Mouse (Mus musculus) embryonic facial prominence, embryonic 10.5 days (tissue): ENCODE results near the gene Slit3. TPM values are rescaled to one million over a fixed set of nuclear protein-coding genes. Genes with fewer than 3 reads are reported as not detected.

ENCODE experiments used
- DNase-seq: peaks from one replicate; pipeline ENCODE4 v3.0.0-alpha.2; 2017; ENCODE audit warnings: low spot score
- H3K27ac ChIP-seq: fragments of 300-500 bp; sonication (generic); replicated peaks from 2 replicates; pipeline ENCODE4 v1.5.1; 2016; ENCODE audit warnings: mild to moderate bottlenecking
- H3K27me3 ChIP-seq: fragments of 300-500 bp; sonication (generic); replicated peaks from 2 replicates; pipeline ENCODE4 v1.6.1; 2016; ENCODE audit warnings: low read depth, mild to moderate bottlenecking; ENCODE audit not compliant: poor library complexity, severe bottlenecking
- H3K36me3 ChIP-seq: fragments of 300-500 bp; sonication (generic); replicated peaks from 2 replicates; pipeline ENCODE4 v1.6.1; 2016; ENCODE audit warnings: mild to moderate bottlenecking, moderate library complexity
- H3K4me1 ChIP-seq: fragments of 300-500 bp; sonication (generic); 2 replicates; pipeline ENCODE4 v1.6.1; 2016
- H3K4me3 ChIP-seq: fragments of 300-500 bp; sonication (generic); 2 replicates; pipeline ENCODE4 v1.5.1; 2016; ENCODE audit warnings: mild to moderate bottlenecking, moderate library complexity
- H3K9me3 ChIP-seq: fragments of 300-500 bp; sonication (generic); 2 replicates; pipeline ENCODE4 v1.6.1; 2016; ENCODE audit warnings: mild to moderate bottlenecking
- WGBS: fragments of 180-500 bp; shearing (Covaris S2); methylation state at CpG from one replicate; pipeline ENCODE4 v1.1.7; 2016; 5-methylcytosine and 5-hydroxymethylcytosine counted together
- polyA plus RNA-seq: library from polyadenylated mRNA; unstranded; fragments of >200 nt; fragmentation: Nextera tagmentation; extraction: Ambion mirVana; gene quantifications from 2 replicates; pipeline ENCODE4 v1.2.1, GENCODE M21; 2016

Slit3 gene
- polyA plus RNA-seq, 1 experiment from 2014 or later = 12.6 TPM

GRCm38 (mm10) chr11:35638862-35639384 is 517.9 kb downstream of the Slit3 start:
- H3K27me3 ChIP-seq = no peaks in the 10 kb centered on the region; the same call in 1 of the 2 replicates
- H3K4me3 ChIP-seq = no peak overlapping the region
- peak overlapping the region; percentile 31; the same call in 1 of the 2 replicates for H3K27ac ChIP-seq
- 11% methylated on average over 3 of the region's 3 CpGs for WGBS
- peaks cover 9% of the 10 kb centered on the region; the same call in 1 of the 2 replicates for H3K36me3 ChIP-seq
- no peaks in the 10 kb centered on the region for H3K9me3 ChIP-seq
- DNase-seq = peak; percentile 31
- peaks cover 50% of the 10 kb centered on the region for H3K4me1 ChIP-seq

GRCm38 (mm10) chr11:35639428-35639827 is 518.4 kb downstream of the Slit3 start:
- H3K9me3 ChIP-seq = no peaks in the 10 kb centered on the region
- peaks cover 5% of the 10 kb centered on the region; the same call in 1 of the 2 replicates for H3K36me3 ChIP-seq
- peaks cover 50% of the 10 kb centered on the region for H3K4me1 ChIP-seq
- peak; percentile 48 for DNase-seq
- peak overlapping the region; percentile 6; the same call in 1 of the 2 replicates for H3K4me3 ChIP-seq
- 22% methylated on average over 11 of the region's 11 CpGs for WGBS
- H3K27me3 ChIP-seq = no peaks in the 10 kb centered on the region
- peak overlapping the region; percentile 31; the same call in 1 of the 2 replicates for H3K27ac ChIP-seq

- no peak overlapping the region for H3K27ac ChIP-seq
- no peaks in the 10 kb centered on the region for H3K9me3 ChIP-seq
- H3K4me3 ChIP-seq = no peak overlapping the region
- H3K27me3 ChIP-seq = no peaks in the 10 kb centered on the region
- H3K36me3 ChIP-seq = peaks cover 21% of the 10 kb centered on the region
- peaks cover 15% of the 10 kb centered on the region for H3K4me1 ChIP-seq
- 86% methylated on average over 10 of the region's 10 CpGs for WGBS
- no peak for DNase-seq
Measured at GRCm38 (mm10) chr11:35651286-35651685, 530.3 kb downstream of the Slit3 start.

DNA sequence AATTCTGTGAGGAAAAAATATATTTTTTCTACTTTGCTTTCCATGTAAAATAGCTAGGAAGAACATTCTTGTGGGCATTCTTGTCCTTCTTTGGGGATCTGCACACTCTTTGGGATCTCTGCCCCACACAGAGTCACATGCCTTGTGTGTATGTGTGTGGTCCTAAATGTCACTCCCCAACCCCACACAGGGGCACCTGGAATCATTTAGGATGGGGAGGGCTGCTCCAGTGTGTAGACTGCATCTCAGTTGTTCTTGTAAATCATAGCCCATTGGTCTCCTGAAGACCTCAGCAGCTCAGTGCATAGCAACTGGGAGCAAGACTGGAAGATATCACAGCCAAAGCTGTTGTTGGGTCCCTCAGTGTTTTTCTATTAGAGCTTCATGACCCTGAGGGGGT is 534.8 kb downstream of the Slit3 start:
- H3K9me3 ChIP-seq = no peaks in the 10 kb centered on the region
- peak overlapping the region; percentile 32; the same call in 1 of the 2 replicates for H3K27ac ChIP-seq
- DNase-seq = peak; percentile 58
- H3K4me3 ChIP-seq = no peak overlapping the region
- peaks cover 20% of the 10 kb centered on the region for H3K36me3 ChIP-seq
- H3K27me3 ChIP-seq = no peaks in the 10 kb centered on the region
- H3K4me1 ChIP-seq = peaks cover 9% of the 10 kb centered on the region

- H3K27ac ChIP-seq = no peak overlapping the region
- no peak for DNase-seq
- no peaks in the 10 kb centered on the region for H3K9me3 ChIP-seq
- peaks cover 9% of the 10 kb centered on the region for H3K4me1 ChIP-seq
- no peaks in the 10 kb centered on the region for H3K27me3 ChIP-seq
- no peak overlapping the region for H3K4me3 ChIP-seq
- 92% methylated on average over 6 of the region's 6 CpGs for WGBS
- peaks cover 6% of the 10 kb centered on the region; the same call in 1 of the 2 replicates for H3K36me3 ChIP-seq
Measured at GRCm38 (mm10) chr11:35657582-35657981, 536.6 kb downstream of the Slit3 start.

DNA sequence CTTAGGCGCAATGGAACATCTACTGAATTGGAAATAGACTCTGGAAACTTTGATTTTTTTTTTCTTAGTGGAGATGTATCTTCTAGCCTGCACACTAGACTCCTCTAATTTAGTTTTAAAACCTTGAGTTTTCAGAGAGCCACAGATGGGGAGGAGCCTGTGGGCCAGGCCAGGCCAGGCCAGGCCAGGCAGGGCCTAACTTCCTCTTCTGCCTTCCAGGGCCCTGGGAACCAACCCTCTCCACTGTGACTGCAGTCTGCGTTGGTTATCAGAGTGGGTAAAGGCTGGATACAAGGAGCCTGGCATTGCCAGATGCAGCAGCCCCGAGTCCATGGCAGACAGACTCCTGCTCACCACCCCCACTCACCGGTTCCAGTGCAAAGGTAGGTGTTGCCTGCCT is 539.9 kb downstream of the Slit3 start:
- H3K27ac ChIP-seq = no peak overlapping the region
- WGBS = 87% methylated on average over 4 of the region's 4 CpGs
- peaks cover 25% of the 10 kb centered on the region for H3K27me3 ChIP-seq
- no peak overlapping the region for H3K4me3 ChIP-seq
- peaks cover 7% of the 10 kb centered on the region for H3K4me1 ChIP-seq
- peaks cover 3% of the 10 kb centered on the region; the same call in 1 of the 2 replicates for H3K36me3 ChIP-seq
- H3K9me3 ChIP-seq = no peaks in the 10 kb centered on the region
- DNase-seq = no peak

DNA sequence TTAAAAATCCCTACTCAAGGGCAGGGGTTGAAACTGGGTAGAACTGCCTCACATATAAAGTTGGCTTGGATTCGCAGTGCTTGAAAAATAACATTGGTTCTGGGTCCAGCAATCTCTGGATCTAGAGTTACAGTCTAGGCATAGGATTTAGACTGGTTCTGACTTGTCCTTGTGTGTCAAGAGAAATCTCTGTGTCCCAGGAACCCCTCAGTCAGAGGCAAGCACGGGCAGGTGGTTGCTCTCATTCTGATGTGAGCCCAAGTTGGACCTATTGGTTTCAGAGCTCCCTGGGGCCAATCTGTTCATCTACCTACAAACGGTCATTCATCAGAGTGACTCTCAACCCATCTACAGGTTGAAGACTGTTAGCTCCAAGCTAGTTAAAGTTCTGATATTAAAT is 541.9 kb downstream of the Slit3 start:
- peaks cover 3% of the 10 kb centered on the region; the same call in 1 of the 2 replicates for H3K36me3 ChIP-seq
- no peak for DNase-seq
- 89% methylated on average over 3 of the region's 3 CpGs for WGBS

DNA sequence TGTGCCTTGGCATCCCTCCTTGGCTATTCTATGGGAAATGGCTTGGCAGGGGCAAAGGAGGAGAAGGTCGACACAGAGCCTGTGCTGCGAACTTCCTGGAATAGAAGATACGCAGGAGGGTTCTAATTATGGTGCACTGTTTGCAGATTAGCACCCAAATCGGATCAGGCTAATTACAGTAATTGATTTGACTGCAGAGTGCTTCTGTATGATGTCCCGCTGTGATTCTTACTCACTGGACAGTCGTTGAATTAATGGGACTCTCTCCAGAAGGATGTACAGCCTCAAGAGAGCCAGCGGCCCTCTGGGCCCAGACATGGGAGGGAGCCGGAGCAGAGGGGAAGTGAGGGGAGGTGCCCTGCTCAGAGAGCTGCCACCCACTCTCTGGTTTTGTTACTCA is 542.6 kb downstream of the Slit3 start:
- DNase-seq = no peak
- H3K4me3 ChIP-seq = no peak overlapping the region
- H3K27ac ChIP-seq = no peak overlapping the region
- H3K4me1 ChIP-seq = 0 out of 2 replicates have a peak, but pooled peaks cover 4% of the 10 kb centered on the region
- no peaks in the 10 kb centered on the region for H3K9me3 ChIP-seq
- H3K27me3 ChIP-seq = peaks cover 37% of the 10 kb centered on the region
- peaks cover 3% of the 10 kb centered on the region; the same call in 1 of the 2 replicates for H3K36me3 ChIP-seq
- WGBS = 47% methylated on average over 8 of the region's 8 CpGs

More for the DNA sequence above, 541.9 kb downstream of the Slit3 start:
- Histone ChIP-seq H3K9me3 (no peaks in the 10 kb centered on the region), H3K27me3 (peaks cover 37% of the 10 kb centered on the region), H3K4me1 (0 out of 2 replicates have a peak, but pooled peaks cover 4% of the 10 kb centered on the region), H3K27ac (no peak overlapping the region), H3K4me3 (no peak overlapping the region)

DNA sequence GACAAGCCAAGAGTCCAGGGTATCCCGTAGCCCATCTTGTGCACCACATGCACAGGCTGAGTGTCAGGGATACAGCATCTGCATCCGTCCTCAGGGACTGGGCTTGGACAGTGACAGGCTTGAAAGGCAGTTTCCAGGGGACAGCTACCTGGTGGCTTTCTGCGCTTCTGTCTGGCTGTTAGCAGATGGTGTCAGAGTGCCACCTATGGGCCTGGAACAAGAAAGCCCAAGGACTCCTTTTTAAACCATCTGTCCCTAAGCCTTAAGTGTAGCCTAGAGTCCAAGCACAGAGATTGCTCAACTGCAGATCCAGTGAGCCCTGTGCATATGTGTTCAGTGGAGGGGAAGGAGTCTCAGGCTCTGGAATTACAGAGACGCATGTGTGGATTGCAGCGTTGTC is 544.0 kb downstream of the Slit3 start:
- peaks cover 37% of the 10 kb centered on the region for H3K27me3 ChIP-seq
- WGBS = 46% methylated on average over 5 of the region's 5 CpGs

DNA sequence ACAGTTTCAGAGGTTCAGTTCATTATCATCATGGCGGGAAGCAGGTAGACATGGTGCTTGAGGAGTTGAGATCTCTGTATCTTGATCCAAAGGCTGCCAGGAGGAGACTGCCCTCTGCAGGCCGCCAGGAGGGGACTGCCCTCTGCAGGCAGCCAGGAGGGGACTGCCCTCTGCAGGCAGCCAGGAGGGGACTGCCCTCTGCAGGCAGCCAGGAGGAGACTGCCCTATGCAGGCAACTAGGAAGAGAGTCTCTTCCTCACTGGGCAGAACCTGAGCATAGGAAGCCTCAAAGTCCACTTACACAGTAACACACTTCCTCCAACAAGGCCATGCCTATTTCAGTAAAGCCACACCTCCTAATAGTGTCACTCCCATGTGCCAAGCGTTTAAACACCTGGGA is 546.4 kb downstream of the Slit3 start:
- Histone ChIP-seq H3K4me1 (peaks cover 9% of the 10 kb centered on the region), H3K27me3 (peaks cover 37% of the 10 kb centered on the region), H3K4me3 (no peak overlapping the region), H3K9me3 (no peaks in the 10 kb centered on the region), H3K36me3 (peaks cover 11% of the 10 kb centered on the region), H3K27ac (no peak overlapping the region)
- DNase-seq = peak; percentile 40
- WGBS = 45% methylated on average over 3 of the region's 3 CpGs

More for the DNA sequence above, 544.0 kb downstream of the Slit3 start:
- H3K36me3 ChIP-seq = peaks cover 4% of the 10 kb centered on the region; the same call in 1 of the 2 replicates
- DNase-seq = peak; percentile 57
- 0 out of 2 replicates have a peak, but pooled peaks cover 4% of the 10 kb centered on the region for H3K4me1 ChIP-seq
- H3K4me3 ChIP-seq = no peak overlapping the region
- H3K27ac ChIP-seq = no peak overlapping the region
- no peaks in the 10 kb centered on the region for H3K9me3 ChIP-seq

DNA sequence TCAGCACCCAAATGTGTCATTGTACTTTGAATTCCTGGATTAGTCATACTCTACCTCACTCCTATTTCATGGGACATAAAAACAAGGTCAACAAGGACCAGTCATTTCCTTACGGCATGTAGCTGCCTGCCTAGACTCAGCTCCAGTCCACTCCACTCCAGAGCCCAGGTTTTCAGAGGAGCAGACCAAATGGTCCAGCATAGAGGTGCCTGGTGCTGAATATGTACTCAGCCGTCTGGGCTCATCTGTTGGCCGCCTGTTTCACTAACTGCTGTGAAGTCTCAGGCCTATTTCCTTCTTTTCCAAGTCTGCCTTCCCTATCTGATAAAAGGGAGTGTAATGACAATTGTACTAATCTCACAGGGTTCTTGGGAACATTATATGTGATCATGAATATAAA is 547.1 kb downstream of the Slit3 start:
- Histone ChIP-seq H3K27ac (no peak overlapping the region), H3K36me3 (peaks cover 11% of the 10 kb centered on the region), H3K4me3 (no peak overlapping the region), H3K9me3 (no peaks in the 10 kb centered on the region), H3K27me3 (peaks cover 37% of the 10 kb centered on the region), H3K4me1 (peaks cover 9% of the 10 kb centered on the region)
- no peak for DNase-seq
- 53% methylated on average over 3 of the region's 3 CpGs for WGBS

DNA sequence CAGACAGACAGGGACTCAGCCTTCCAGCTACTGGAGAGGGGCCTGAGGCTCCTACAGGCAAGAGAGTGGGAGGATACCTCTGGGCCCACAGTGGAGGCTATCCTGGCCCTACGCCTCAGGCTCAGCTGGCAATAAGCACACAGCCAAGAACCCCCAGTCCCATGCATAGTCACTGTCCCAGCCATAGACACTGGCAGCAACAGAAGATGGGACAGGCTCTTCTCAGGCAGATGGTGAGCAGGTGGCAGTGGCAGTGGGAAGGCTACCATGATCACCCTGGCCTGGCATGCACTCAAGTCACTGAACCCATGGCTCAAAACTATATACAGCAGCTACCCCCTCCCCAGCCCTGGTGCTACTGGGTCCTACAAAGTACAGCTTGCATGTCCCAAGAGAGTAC is 547.7 kb downstream of the Slit3 start:
- WGBS = 78% methylated on average over 1 of the region's 1 CpGs
- Histone ChIP-seq H3K27me3 (peaks cover 35% of the 10 kb centered on the region), H3K27ac (no peak overlapping the region), H3K36me3 (peaks cover 11% of the 10 kb centered on the region), H3K9me3 (no peaks in the 10 kb centered on the region), H3K4me3 (no peak overlapping the region), H3K4me1 (peaks cover 6% of the 10 kb centered on the region)
- DNase-seq = no peak

DNA sequence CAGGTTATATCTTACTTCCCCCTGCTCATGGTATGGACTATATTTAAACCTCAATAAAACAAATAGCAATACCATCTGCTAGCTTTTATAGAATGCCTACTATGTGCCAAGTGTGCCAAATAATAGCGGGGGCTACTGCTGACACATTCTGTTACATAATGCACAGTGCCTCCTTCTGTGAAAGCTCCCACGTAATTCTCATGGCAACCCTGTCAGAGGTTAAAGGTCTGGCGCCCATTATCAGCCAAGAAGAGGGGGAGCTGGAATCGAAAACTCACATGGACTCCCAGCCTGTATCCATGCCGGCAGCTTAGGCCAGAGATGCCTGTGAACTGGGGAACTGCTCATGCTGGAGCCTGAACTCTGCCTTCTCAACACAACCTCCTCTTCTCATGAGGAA is 548.5 kb downstream of the Slit3 start:
- no peak for DNase-seq
- Histone ChIP-seq H3K4me1 (peaks cover 9% of the 10 kb centered on the region), H3K9me3 (no peaks in the 10 kb centered on the region), H3K27me3 (peaks cover 27% of the 10 kb centered on the region), H3K4me3 (no peak overlapping the region), H3K36me3 (peaks cover 11% of the 10 kb centered on the region), H3K27ac (no peak overlapping the region)
- 83% methylated on average over 5 of the region's 5 CpGs for WGBS
